Mouse (Mus musculus) liver, embryonic 11.5 days (tissue): Measurements from ENCODE around the gene Rab33b. TPM values are rescaled to one million over a fixed set of nuclear protein-coding genes. Genes with fewer than 3 reads are reported as not detected.
A peak's percentile ranks its signal among the peaks of the same experiment; 100 is the strongest.

Source experiments
- ATAC-seq: fragments of 200-750 bp; cut with Nextera tagmentation; replicated peaks from 2 replicates; pipeline ENCODE4 v1.8.0; 2017; ENCODE audit warnings: moderate number of reproducible peaks, mild to moderate bottlenecking, moderate TSS enrichment, moderate library complexity; ENCODE audit not compliant: low FRiP score
- DNase-seq: peaks from one replicate; pipeline ENCODE4 v3.0.0-alpha.2; 2017; ENCODE audit warnings: low spot score
- H3K27ac ChIP-seq: fragments of 300-500 bp; sonication (generic); 2 replicates; pipeline ENCODE4 v1.5.1; 2014; ENCODE audit warnings: mild to moderate bottlenecking, low read depth, low read length, control low read depth
- H3K27me3 ChIP-seq: fragments of 300-500 bp; sonication (generic); replicated peaks from 2 replicates; pipeline ENCODE4 v1.6.1; 2014; ENCODE audit warnings: low read length, mixed read lengths; ENCODE audit not compliant: control insufficient read depth, insufficient read depth
- H3K36me3 ChIP-seq: fragments of 300-500 bp; sonication (generic); 2 replicates; pipeline ENCODE4 v1.6.1; 2014; ENCODE audit warnings: mild to moderate bottlenecking, low read length, moderate library complexity, mixed read lengths; ENCODE audit not compliant: control insufficient read depth, insufficient read depth
- H3K4me1 ChIP-seq: fragments of 300-500 bp; sonication (generic); replicated peaks from 2 replicates; pipeline ENCODE4 v1.6.1; 2014; ENCODE audit warnings: low read length, mixed read lengths; ENCODE audit not compliant: control insufficient read depth, insufficient read depth
- H3K4me2 ChIP-seq: fragments of 300-500 bp; sonication (generic); 2 replicates; pipeline ENCODE4 v1.6.1; 2014; ENCODE audit warnings: mild to moderate bottlenecking, control low read depth, moderate library complexity
- H3K4me3 ChIP-seq: fragments of 300-500 bp; sonication (generic); 2 replicates; pipeline ENCODE4 v1.5.1; 2014; ENCODE audit warnings: low read depth, low read length, control low read depth
- H3K9ac ChIP-seq: fragments of 300-500 bp; sonication (generic); 2 replicates; pipeline ENCODE4 v1.6.1; 2014; ENCODE audit warnings: low read depth, low read length, control low read depth
- H3K9me3 ChIP-seq: fragments of 300-500 bp; sonication (generic); 2 replicates; pipeline ENCODE4 v1.6.1; 2016; ENCODE audit warnings: low read length, inconsistent platforms, mixed read lengths; ENCODE audit not compliant: control insufficient read depth
- WGBS: fragments of 180-500 bp; shearing (Covaris S2); extraction: QIAGEN DNeasy Blood & Tissue Kit; methylation state at CpG from one replicate; pipeline ENCODE4 v1.1.7; 2014; 5-methylcytosine and 5-hydroxymethylcytosine counted together
- polyA plus RNA-seq: library from polyadenylated mRNA; unstranded; fragments of >200 nt; fragmentation: Nextera tagmentation; extraction: Ambion mirVana; gene quantifications from 2 replicates; pipeline ENCODE4 v1.2.1, GENCODE M21; 2014

Rab33b gene
- polyA plus RNA-seq, 1 experiment from 2014 or later = 9.4 TPM

GRCm38 (mm10) chr3:51498659-51499058 is 14.9 kb downstream of the Rab33b start:
- Histone ChIP-seq H3K4me3 (no peak overlapping the region), H3K27ac (no peak overlapping the region), H3K9ac (no peak overlapping the region), H3K9me3 (no peaks in the 10 kb centered on the region), H3K4me1 (no peaks in the 10 kb centered on the region), H3K27me3 (no peaks in the 10 kb centered on the region), H3K36me3 (peaks cover 3% of the 10 kb centered on the region; the same call in 1 of the 2 replicates), H3K4me2 (no peak overlapping the region)
- no peak for ATAC-seq
- WGBS = 65% methylated on average over 5 of the region's 5 CpGs
- no peak for DNase-seq

DNA sequence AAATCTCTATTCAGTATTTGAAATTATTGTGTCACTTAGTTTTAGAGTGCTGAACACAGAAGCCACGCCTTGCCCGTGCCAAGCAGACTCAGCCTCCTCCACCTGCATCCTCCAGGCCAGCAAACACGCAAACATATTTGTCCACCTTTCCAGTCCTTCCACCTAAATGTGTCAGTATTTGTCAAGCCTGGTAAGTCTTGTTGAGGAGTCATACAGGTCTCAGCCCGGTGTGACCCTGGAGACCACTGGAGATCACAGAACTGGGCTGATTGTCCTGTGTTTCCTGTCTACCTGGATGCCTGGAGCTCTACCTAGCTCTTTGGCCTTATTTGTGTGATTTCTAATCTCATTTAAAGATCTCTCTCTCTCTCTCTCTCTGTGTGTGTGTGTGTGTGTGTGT is 16.2 kb downstream of the Rab33b start:
- Histone ChIP-seq H3K9ac (no peak overlapping the region), H3K36me3 (no peaks in the 10 kb centered on the region), H3K27me3 (no peaks in the 10 kb centered on the region), H3K4me2 (no peak overlapping the region), H3K4me3 (no peak overlapping the region), H3K9me3 (no peaks in the 10 kb centered on the region), H3K27ac (no peak overlapping the region), H3K4me1 (no peaks in the 10 kb centered on the region)
- ATAC-seq = no peak
- WGBS = 75% methylated on average over 4 of the region's 4 CpGs
- DNase-seq = no peak

DNA sequence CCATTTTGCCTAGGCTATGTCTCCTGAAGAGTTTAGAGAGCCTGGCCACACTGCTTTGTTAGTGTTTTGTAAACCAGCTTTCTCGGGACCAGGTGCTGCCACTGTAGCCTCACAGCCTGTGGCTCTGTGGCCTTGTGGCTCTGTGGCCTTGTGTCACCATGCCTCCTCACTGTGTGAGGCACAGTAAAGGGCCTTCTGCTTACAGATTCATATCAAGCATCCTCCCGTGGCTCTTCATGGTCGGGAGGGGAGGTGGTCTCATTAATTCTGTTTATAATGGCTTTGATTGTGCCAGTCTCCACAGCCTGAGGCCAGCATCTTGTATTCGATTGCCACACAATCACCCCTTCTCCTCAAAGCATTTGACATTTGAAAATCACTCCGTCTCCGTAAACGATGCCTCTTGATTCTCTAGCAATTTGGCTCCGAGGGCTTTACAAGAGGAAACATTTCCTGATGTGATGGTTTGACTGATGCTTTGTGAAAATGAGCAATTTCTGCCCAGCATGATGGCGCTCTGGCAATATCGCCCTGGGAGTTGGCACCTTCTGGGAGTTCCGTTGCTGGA is 20.7 kb downstream of the Rab33b start:
- Histone ChIP-seq H3K27ac (no peak overlapping the region), H3K9me3 (no peaks in the 10 kb centered on the region), H3K4me3 (no peak overlapping the region)

GRCm38 (mm10) chr3:51505465-51505864 is 21.7 kb downstream of the Rab33b start:
- 73% methylated on average over 19 of the region's 19 CpGs for WGBS
- ATAC-seq (no peak), DNase-seq (no peak)
- no peaks in the 10 kb centered on the region for H3K36me3 ChIP-seq
- H3K4me1 ChIP-seq = no peaks in the 10 kb centered on the region
- no peak overlapping the region for H3K27ac ChIP-seq
- H3K27me3 ChIP-seq = no peaks in the 10 kb centered on the region
- H3K4me3 ChIP-seq = no peak overlapping the region
- no peak overlapping the region for H3K4me2 ChIP-seq
- H3K9me3 ChIP-seq = no peaks in the 10 kb centered on the region
- no peak overlapping the region for H3K9ac ChIP-seq

More for the DNA sequence above, 20.7 kb downstream of the Rab33b start:
- Histone ChIP-seq H3K27me3 (no peaks in the 10 kb centered on the region), H3K4me2 (no peak overlapping the region), H3K9ac (no peak overlapping the region), H3K4me1 (no peaks in the 10 kb centered on the region), H3K36me3 (no peaks in the 10 kb centered on the region)
- ATAC-seq = no peak
- WGBS = 82% methylated on average over 11 of the region's 11 CpGs
- no peak for DNase-seq

DNA sequence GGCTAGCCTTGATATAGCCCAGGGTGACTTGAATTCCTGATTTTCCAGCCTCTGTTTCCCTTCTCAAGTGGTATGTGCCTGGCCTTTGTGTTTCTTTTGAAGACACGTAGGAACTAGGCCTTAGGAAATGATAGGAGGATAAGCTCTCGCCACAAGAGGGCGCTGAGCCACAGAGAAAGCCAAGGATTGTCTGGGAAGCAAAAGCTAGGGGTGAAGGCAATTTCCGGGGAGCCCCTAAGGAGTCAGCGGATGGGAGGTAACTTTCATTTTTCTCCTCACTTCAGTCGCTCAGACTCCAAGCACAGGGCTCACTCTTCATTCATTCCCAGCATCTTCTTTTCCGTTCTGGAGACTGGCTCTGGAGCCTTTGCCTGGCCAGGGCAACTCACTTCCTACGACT is 27.2 kb downstream of the Rab33b start:
- no peaks in the 10 kb centered on the region for H3K36me3 ChIP-seq
- H3K27me3 ChIP-seq = no peaks in the 10 kb centered on the region
- WGBS = 25% methylated on average over 8 of the region's 8 CpGs
- peak overlapping the region; percentile 26; the same call in 1 of the 2 replicates for H3K9ac ChIP-seq
- no peaks in the 10 kb centered on the region for H3K4me1 ChIP-seq
- ATAC-seq (peak; percentile 51; the same call in 1 of the 2 replicates), DNase-seq (peak; percentile 71)
- peak overlapping the region; percentile 56 for H3K4me2 ChIP-seq
- H3K27ac ChIP-seq = no peak overlapping the region
- peak overlapping the region; percentile 31; the same call in 1 of the 2 replicates for H3K4me3 ChIP-seq
- no peaks in the 10 kb centered on the region for H3K9me3 ChIP-seq

DNA sequence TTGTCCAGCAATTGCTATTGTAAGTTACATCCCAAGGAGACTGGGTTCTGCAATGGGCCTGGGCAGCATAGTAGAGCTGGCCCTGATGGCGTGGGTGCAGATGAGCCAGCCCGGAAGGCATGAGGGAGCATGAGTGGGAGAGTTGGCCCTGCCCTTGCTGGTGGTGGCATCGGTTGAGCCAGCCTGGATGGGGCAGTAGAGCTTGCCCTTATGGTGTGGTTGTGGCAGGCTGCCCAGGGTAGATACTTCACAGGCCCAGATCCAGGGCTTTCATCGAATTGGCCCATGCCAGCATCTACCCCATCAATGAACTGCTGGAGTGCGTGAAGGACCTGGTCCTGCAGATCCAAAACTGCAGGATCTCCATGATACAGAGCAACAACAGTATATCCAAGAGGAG is 28.3 kb downstream of the Rab33b start:
- Histone ChIP-seq H3K4me2 (no peak overlapping the region), H3K36me3 (no peaks in the 10 kb centered on the region), H3K4me1 (no peaks in the 10 kb centered on the region), H3K27ac (no peak overlapping the region), H3K27me3 (no peaks in the 10 kb centered on the region), H3K9ac (no peak overlapping the region), H3K9me3 (no peaks in the 10 kb centered on the region), H3K4me3 (no peak overlapping the region)
- DNase-seq (no peak), ATAC-seq (no peak)
- 96% methylated on average over 5 of the region's 5 CpGs for WGBS

DNA sequence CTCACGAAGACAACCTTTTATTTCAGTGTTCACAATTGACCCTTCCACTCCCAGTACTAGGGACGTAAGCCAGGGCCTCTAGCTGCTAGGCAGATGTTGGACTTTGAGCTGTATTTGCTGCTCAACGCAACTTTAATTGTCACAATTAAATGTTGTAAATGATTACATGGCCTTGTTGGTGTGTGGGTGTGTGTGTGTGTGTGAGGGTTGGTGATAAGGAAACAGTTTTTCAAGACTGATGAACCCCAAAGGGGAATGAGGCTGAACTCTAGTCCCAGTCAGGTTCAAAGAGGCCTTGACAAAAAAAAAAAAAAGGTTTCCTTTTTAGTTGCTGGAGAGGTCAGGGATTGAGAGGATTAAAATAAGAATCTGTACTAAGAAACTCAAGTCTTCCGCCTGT is 33.7 kb downstream of the Rab33b start:
- H3K4me3 ChIP-seq = no peak overlapping the region
- H3K9ac ChIP-seq = no peak overlapping the region
- H3K27ac ChIP-seq = peak overlapping the region; percentile 82
- H3K27me3 ChIP-seq = no peaks in the 10 kb centered on the region
- no peaks in the 10 kb centered on the region; the same call in 1 of the 2 replicates for H3K36me3 ChIP-seq
- H3K9me3 ChIP-seq = no peaks in the 10 kb centered on the region
- DNase-seq = no peak
- peak overlapping the region; percentile 56 for H3K4me2 ChIP-seq
- WGBS = 67% methylated on average over 4 of the region's 4 CpGs
- ATAC-seq = no peak; the same call in 1 of the 2 replicates
- H3K4me1 ChIP-seq = peaks cover 19% of the 10 kb centered on the region

GRCm38 (mm10) chr3:51517878-51518762 is 34.4 kb downstream of the Rab33b start:
- Histone ChIP-seq H3K9me3 (no peaks in the 10 kb centered on the region), H3K4me2 (peak overlapping the region; percentile 56), H3K4me1 (peaks cover 19% of the 10 kb centered on the region), H3K36me3 (no peaks in the 10 kb centered on the region; the same call in none of the 2 replicates), H3K27ac (peak overlapping the region; percentile 82), H3K27me3 (no peaks in the 10 kb centered on the region), H3K9ac (0 out of 2 replicates have a peak overlapping the region, but pooled peaks have one; percentile 13), H3K4me3 (peak overlapping the region; percentile 25; the same call in 1 of the 2 replicates)
- WGBS = 55% methylated on average over 12 of the region's 12 CpGs
- DNase-seq (peak; percentile 46), ATAC-seq (peak; percentile 77)
